Mouse (Mus musculus): ENCODE data around the gene Slc7a11.
"Not testable (repeated sequence)": the region's sequence is repeated elsewhere in the genome, so short reads cannot be mapped to it uniquely, and the experiment has no call there.

Gene Slc7a11

DNA sequence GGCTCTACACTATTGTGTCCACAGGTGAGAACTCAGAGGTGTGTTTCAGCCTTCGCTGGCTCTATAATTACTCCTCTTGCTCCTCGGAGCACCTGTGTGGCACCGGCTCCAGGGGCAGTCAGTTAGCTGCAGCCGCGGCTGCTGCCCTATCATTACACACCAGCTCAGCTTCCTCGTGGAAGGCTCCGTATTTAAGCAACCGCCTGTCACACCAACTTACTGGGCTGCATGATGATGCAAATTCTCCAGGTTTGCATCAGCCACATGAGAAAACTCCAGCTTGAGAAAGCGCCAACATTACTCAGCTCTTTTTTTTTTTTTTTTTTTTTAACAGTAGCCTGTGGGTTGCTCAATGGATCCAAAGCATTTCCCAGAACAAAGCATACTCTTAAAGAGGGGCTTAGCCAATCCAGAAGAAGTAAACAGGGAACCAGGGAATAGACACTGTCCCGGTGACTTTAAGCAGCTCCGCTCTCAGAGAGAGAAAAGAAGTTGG, at the start of gene Slc7a11:
TSS of gene Slc7a11 (minus strand) at position 194 of the 496 bp plus-strand sequence.
- DNase-seq: peak; percentile 34

DNA sequence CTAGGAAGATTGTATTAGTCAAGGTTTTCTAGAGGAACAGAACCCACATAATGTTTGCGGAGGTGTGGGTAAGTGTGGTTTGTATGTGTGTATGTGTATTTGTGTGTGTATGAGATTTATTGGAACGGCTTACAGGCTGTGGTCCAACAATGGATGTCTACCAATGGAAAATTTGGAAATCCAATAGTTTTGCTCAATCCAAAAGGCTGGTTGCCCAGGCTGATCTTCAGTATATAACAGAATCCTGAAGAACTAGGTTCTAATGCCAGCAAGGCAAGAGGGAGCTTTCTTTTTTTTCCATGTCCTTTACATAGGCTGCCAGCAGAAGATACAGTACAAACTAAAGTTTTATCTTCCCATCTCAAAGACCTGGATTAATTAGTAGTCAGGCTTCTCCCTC, 48.3 kb upstream of the Slc7a11 start:
- DNase-seq: no peak

GRCm38 (mm10) chr3:50484076-50484475, 40.7 kb upstream of the Slc7a11 start:
- DNase-seq: no peak

GRCm38 (mm10) chr3:50462223-50462622, 18.8 kb upstream of the Slc7a11 start:
- no peak for DNase-seq

- no peak for DNase-seq
Measured at GRCm38 (mm10) chr3:50457136-50457535, 13.7 kb upstream of the Slc7a11 start.

GRCm38 (mm10) chr3:50456564-50456963, 13.2 kb upstream of the Slc7a11 start:
- no peak for DNase-seq

DNA sequence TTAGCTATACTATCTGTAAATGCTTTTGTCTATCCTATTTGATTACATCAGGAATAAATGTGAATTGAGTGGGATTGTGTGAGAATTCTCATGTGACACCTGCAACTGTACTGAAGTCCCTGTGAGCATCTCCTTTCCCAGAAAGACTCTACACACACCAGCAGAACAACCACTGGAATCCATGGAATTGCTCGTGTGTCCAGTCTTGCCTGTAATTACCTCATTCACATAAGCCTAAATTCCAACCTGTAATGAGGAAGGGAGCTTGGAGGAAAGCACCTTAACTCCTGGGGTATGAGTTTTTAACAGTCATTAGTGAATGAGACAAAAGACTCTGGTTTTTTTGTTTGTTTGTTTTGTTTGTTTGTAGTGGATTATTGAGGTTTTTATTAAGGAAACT, 12.6 kb upstream of the Slc7a11 start:
- no peak for DNase-seq

- no peak for DNase-seq
Measured at GRCm38 (mm10) chr3:50445050-50445775, 1.8 kb upstream of the Slc7a11 start.

GRCm38 (mm10) chr3:50443942-50444341, 528 bp upstream of the Slc7a11 start:
- no peak for DNase-seq

GRCm38 (mm10) chr3:50442341-50443292, 797 bp downstream of the Slc7a11 start:
- no peak for DNase-seq

GRCm38 (mm10) chr3:50441330-50441729, 2.1 kb downstream of the Slc7a11 start:
- DNase-seq: no peak

DNA sequence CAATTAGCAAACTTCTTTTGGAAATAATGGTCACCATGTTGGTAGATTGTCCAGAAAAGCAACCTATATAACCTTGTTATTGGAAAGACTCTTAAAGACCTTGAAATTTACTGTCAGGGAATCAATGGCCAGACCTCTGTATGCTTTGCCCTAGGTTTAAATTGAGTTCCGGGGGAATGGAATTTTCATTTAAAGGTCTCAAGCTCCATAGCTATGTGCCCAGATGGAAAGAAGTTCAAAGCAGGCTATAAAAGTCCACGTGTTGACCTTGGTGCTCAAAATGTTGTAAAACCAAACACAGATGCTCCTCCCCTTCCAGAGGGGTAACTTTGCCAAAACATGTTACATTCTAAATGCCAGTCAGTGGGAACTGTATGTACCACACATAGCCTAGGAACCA, 3.0 kb downstream of the Slc7a11 start:
- DNase-seq: no peak

GRCm38 (mm10) chr3:50439429-50439828, 4.0 kb downstream of the Slc7a11 start:
- DNase-seq: no peak

DNA sequence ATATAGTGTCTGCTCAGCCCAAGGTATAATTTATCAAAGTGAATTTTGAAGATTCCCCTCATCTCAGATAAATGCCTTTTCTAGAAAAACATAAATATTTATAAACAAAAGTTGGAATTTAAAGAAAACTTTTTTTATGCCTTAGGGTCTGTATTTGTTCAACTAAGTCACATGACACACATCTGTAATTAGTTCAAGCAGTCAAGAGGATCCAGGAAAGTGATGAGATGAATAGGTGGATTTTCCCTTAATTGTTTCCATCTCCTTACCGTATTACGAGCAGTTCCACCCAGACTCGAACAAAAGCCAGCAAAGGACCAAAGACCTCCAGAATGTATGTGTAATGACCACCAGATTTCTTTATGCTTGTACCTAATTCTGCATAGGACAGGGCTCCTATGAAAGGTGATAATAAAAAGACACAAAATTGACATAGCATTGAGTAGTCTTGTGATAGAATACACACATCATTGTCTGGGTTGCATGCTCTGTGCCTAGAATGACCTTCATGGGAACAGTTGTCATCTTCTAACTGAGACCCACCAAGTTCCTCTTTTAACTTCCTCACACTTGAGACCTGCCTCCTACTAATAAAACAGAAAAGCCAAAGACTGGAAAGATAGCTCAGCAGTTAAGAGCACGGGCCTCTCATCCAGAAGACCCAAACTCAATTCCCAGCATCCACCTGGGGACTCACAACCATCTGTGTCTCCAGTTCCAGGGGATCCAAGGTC, 4.7 kb downstream of the Slc7a11 start:
- no peak for DNase-seq

GRCm38 (mm10) chr3:50438081-50438480, 5.3 kb downstream of the Slc7a11 start:
- not testable (repeated sequence) for DNase-seq

- not testable (repeated sequence) for DNase-seq
Measured at GRCm38 (mm10) chr3:50436409-50436808, 7.0 kb downstream of the Slc7a11 start.

- no peak for DNase-seq
Measured at GRCm38 (mm10) chr3:50433831-50434230, 9.6 kb downstream of the Slc7a11 start.

- DNase-seq: no peak
Measured at GRCm38 (mm10) chr3:50430811-50431210, 12.6 kb downstream of the Slc7a11 start.

DNA sequence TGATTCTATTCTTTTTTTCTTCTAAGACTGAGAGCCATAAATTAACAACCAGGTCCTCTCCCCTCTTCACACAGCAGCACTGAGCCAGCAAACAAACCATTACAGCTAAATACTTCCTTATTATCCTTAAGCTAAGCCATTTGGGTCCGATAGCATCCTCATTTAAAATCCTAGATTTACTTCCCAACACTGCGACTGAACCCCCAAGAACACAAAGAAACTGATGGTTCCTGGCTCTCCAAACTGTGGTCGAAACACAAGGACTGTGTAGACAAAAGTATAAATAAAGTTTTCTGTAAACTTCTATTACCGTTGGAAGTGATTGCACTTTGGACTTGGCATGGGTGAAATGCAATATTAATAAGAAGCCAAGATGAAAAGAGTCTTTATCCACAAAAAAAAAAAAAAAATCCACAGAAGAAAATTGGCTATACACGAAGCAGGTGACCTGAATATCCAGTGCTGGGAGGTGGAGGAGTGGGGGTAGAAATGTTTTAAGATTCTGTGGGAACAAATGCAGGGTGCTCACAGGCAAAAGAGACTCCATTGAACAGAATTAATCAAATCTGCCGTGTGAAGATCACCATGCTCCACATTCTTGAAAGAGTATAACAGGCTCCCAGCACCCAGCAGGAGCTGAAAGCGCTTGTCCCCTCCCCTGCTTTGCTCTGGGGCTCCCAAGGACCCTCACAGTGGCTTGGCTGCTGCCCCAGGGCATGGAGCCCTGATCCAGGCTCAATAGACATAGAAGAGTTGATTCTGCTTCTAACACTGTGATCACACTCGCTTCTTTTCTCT, 21.7 kb downstream of the Slc7a11 start:
- DNase-seq: no peak

DNA sequence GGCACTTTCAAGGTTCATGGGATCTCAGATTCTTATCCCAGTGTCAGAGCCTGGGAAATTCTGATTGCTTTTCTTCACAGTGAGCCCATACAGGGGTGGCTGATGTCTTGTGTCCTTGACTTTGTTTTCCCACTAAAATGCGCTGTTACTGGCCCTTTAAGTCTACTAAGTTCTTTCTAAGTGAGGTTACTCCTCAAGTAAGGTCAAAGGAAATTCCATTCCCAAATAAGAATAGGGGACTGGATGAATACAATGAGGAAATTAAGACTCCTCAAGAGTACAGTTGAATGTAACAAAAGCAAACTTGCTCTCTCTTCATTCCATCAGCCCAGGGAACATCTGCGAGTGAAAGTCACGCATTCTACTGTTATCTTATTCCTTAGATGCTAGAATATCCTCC, 24.3 kb downstream of the Slc7a11 start:
- no peak for DNase-seq

GRCm38 (mm10) chr3:50406771-50407170, 36.6 kb downstream of the Slc7a11 start:
- peak in 1 of 2 experiments; percentile 15 for DNase-seq

GRCm38 (mm10) chr3:50405915-50406314, 37.5 kb downstream of the Slc7a11 start:
- DNase-seq: no peak

Data from lung, postnatal 4 days (tissue).